Mouse (Mus musculus): ENCODE results near the gene Oosp1. TPM values are rescaled to one million over a fixed set of nuclear protein-coding genes. Genes with fewer than 3 reads are reported as not detected.

The Oosp1 gene
- total RNA-seq, 2 experiments from 2014 or later, result not detected

DNA sequence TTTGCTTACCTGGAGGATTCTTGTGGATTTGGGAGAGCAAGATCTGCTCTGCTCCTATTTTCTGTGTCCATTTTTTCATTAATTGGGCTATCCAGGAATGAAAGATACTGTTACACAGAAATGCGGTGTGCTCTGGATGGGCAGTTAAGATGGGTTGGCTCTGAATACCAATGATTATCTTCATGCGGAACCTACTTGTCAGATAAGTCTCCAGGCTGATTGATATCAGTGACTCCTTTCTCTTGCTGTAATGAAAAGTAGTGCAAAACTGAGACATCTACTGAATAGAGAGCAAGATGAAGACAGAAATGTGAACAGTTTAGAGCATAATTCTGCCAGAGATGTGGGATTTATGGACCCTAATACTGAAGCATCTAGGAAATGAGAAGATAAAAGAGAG, 67.4 kb downstream of the Oosp1 start, which contains the start of gene Ms4a2:
Ms4a2 (minus strand) TSS at position 169 of the 400 bp plus-strand sequence.
- DNase-seq (ENCODE audit: low spot score in 2 of 2), result no peak

DNA sequence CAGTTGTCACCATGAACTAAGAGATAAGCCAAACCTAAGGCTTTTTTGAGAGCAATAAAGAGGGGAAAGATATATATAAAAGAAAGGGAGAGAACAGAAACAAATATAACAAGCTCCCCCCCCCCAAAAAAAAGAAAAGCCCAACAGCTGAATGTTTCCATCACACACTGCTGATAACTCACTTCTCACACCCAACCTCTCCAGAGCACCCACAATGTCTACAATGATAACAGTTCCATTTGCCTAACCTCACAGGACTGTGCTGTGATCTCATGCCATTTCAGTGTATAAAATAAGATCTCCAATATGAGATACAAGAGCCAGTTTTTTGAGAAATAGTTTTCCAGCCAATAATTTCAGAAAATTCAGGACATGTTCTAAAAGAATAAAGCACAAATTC, 73.0 kb downstream of the Oosp1 start:
- DNase-seq (ENCODE audit: low spot score in 2 of 2), result no peak

Other genes starting within 250 kb of the Oosp1 start
- gene Ms4a4b, start 247.6 kb downstream of the Oosp1 start, total RNA-seq (2021), result not detected
- gene Ms4a6c, start 221.8 kb downstream of the Oosp1 start, total RNA-seq (2021), result 1 to 10 TPM; 1.9 to 2.0 TPM
- gene Gm8369, start 205.2 kb downstream of the Oosp1 start, total RNA-seq (2021), result under 1 TPM in 1 of 2 experiments, not detected in 1; 0.55 TPM
- gene Ms4a6b, start 174.6 kb downstream of the Oosp1 start, total RNA-seq (2021), result 1 to 10 TPM; 2.4 to 2.5 TPM
- gene Ms4a4d, start 154.3 kb downstream of the Oosp1 start, total RNA-seq (2021), result not detected
- gene Ms4a6d, start 86.3 kb downstream of the Oosp1 start, total RNA-seq (2021), result 1 to 10 TPM in 1 of 2 experiments, under 1 TPM in 1; 0.81 to 1.2 TPM
- gene Ms4a2, start 67.4 kb downstream of the Oosp1 start, total RNA-seq (2021), result not detected
- not detected for gene Ms4a3, start 50.3 kb downstream of the Oosp1 start, total RNA-seq (2021)
- gene Oosp2, start 30.6 kb downstream of the Oosp1 start, total RNA-seq (2021), result not detected
- gene Oosp3, start 5.9 kb upstream of the Oosp1 start, total RNA-seq (2021), result not detected
- not detected for gene Gif, start 56.4 kb upstream of the Oosp1 start, total RNA-seq (2021)
- gene Mrpl16, start 79.2 kb upstream of the Oosp1 start, total RNA-seq (2021), result 10 to 100 TPM; 37.9 to 41.2 TPM
- 10 to 100 TPM; 19.6 to 27.8 TPM for gene Stx3, start 128.3 kb upstream of the Oosp1 start, total RNA-seq (2021)
- gene Olfr1417, start 148.1 kb upstream of the Oosp1 start, total RNA-seq (2021), result not detected
- gene Olfr1418, start 169.9 kb upstream of the Oosp1 start, total RNA-seq (2021), result not detected
- gene Olfr1419, start 184.0 kb upstream of the Oosp1 start, total RNA-seq (2021), result not detected
- not detected for gene Olfr1420, start 195.4 kb upstream of the Oosp1 start, total RNA-seq (2021)
- gene Patl1, start 221.2 kb upstream of the Oosp1 start, total RNA-seq (2021), result 10 to 100 TPM; 19.1 to 20.2 TPM

Measured in layer of hippocampus, postnatal 14 days (tissue).